Mouse (Mus musculus) bone marrow macrophage, adult 2 months (primary cell): ENCODE measurements around the gene Crip1.

Source experiments
- CTCF ChIP-seq: IDR thresholded peaks from 2 replicates; pipeline ENCODE4 v1.5.1; 2012; ENCODE audit warnings: low read depth, mild to moderate bottlenecking, low read length, moderate library complexity
- POLR2A ChIP-seq: IDR thresholded peaks from 2 replicates; pipeline ENCODE4 v1.6.1; 2012; ENCODE audit warnings: mild to moderate bottlenecking, low read depth, low read length, borderline replicate concordance

GRCm38 (mm10) chr12:113193423-113193822, 47.3 kb downstream of the Crip1 start:
- TF ChIP-seq POLR2A, result no peak
- no peak for TF ChIP-seq CTCF
